Mouse (Mus musculus) hindbrain, embryonic 11.5 days (tissue): Measurements from ENCODE around the gene Slc39a9. TPM values are rescaled to one million over a fixed set of nuclear protein-coding genes. Genes with fewer than 3 reads are reported as not detected.

Experiments
- ATAC-seq: fragments of 200-750 bp; cut with Nextera tagmentation; 2 replicates; pipeline ENCODE4 v1.8.0; 2017; ENCODE audit warnings: mild to moderate bottlenecking, moderate TSS enrichment, moderate library complexity; ENCODE audit not compliant: low FRiP score
- DNase-seq: peaks from one replicate; pipeline ENCODE4 v3.0.0-alpha.2; 2015; ENCODE audit warnings: low spot score
- H3K27ac ChIP-seq: fragments of 300-500 bp; sonication (generic); 2 replicates; pipeline ENCODE4 v1.5.1; 2014; ENCODE audit warnings: mild to moderate bottlenecking, low read depth, low read length
- H3K27me3 ChIP-seq: fragments of 300-500 bp; sonication (generic); 2 replicates; pipeline ENCODE4 v1.6.1; 2014; ENCODE audit warnings: mild to moderate bottlenecking, low read length, moderate library complexity, mixed read lengths; ENCODE audit not compliant: control insufficient read depth, insufficient read depth
- H3K36me3 ChIP-seq: fragments of 300-500 bp; sonication (generic); 2 replicates; pipeline ENCODE4 v1.6.1; 2014; ENCODE audit warnings: mild to moderate bottlenecking, low read length, moderate library complexity, mixed read lengths; ENCODE audit not compliant: control insufficient read depth, insufficient read depth
- H3K4me1 ChIP-seq: fragments of 300-500 bp; sonication (generic); replicated peaks from 2 replicates; pipeline ENCODE4 v1.6.1; 2014; ENCODE audit warnings: low read length, mixed read lengths; ENCODE audit not compliant: control insufficient read depth, insufficient read depth
- H3K4me2 ChIP-seq: fragments of 300-500 bp; sonication (generic); replicated peaks from 2 replicates; pipeline ENCODE4 v1.6.1; 2014; ENCODE audit warnings: mild to moderate bottlenecking, low read depth, low read length
- H3K4me3 ChIP-seq: fragments of 300-500 bp; sonication (generic); 2 replicates; pipeline ENCODE4 v1.5.1; 2014; ENCODE audit warnings: low read depth, low read length
- H3K9ac ChIP-seq: fragments of 300-500 bp; sonication (generic); 2 replicates; pipeline ENCODE4 v1.6.1; 2014; ENCODE audit warnings: low read depth, low read length
- H3K9me3 ChIP-seq: fragments of 300-500 bp; sonication (generic); 2 replicates; pipeline ENCODE4 v1.6.1; 2016; ENCODE audit warnings: low read length; ENCODE audit not compliant: control insufficient read depth
- WGBS: fragments of 180-500 bp; shearing (Covaris S2); extraction: QIAGEN DNeasy Blood & Tissue Kit; methylation state at CpG from one replicate; pipeline ENCODE4 v1.1.7; 2014; 5-methylcytosine and 5-hydroxymethylcytosine counted together
- polyA plus RNA-seq: library from polyadenylated mRNA; unstranded; fragments of >200 nt; fragmentation: Nextera tagmentation; extraction: Ambion mirVana; gene quantifications from 2 replicates; pipeline ENCODE4 v1.2.1, GENCODE M21; 2014

Gene Slc39a9
- polyA plus RNA-seq, 1 experiment from 2014 or later, result 24.9 TPM

GRCm38 (mm10) chr12:80642725-80643692 lies 674 bp upstream of the Slc39a9 start:
- peaks cover 11% of the 10 kb centered on the region for H3K36me3 ChIP-seq
- peak overlapping the region; percentile 62 for H3K4me3 ChIP-seq
- DNase-seq, result peak; percentile 81
- H3K4me1 ChIP-seq, result 0 out of 2 replicates have a peak, but pooled peaks cover 3% of the 10 kb centered on the region
- H3K4me2 ChIP-seq, result peak overlapping the region; percentile 58
- H3K27ac ChIP-seq, result peak overlapping the region; percentile 72
- WGBS, result 2% methylated on average over 45 of the region's 48 CpGs
- ATAC-seq, result no peak; the same call in 1 of the 2 replicates
- H3K27me3 ChIP-seq, result no peaks in the 10 kb centered on the region
- peak overlapping the region; percentile 80 for H3K9ac ChIP-seq
- H3K9me3 ChIP-seq, result no peaks in the 10 kb centered on the region

GRCm38 (mm10) chr12:80644506-80644868 lies 804 bp downstream of the Slc39a9 start:
- DNase-seq (no peak), ATAC-seq (no peak)
- Histone ChIP-seq H3K4me1 (0 out of 2 replicates have a peak, but pooled peaks cover 3% of the 10 kb centered on the region), H3K27ac (no peak overlapping the region), H3K9me3 (no peaks in the 10 kb centered on the region), H3K4me3 (peak overlapping the region; percentile 62), H3K27me3 (no peaks in the 10 kb centered on the region), H3K36me3 (peaks cover 5% of the 10 kb centered on the region), H3K9ac (peak overlapping the region; percentile 80), H3K4me2 (peak overlapping the region; percentile 72)
- whole genome bisulfite sequencing, result 12% methylated on average over 18 of the region's 18 CpGs

- Histone ChIP-seq H3K4me3 (no peak overlapping the region), H3K27ac (no peak overlapping the region), H3K9ac (no peak overlapping the region), H3K36me3 (no peaks in the 10 kb centered on the region), H3K4me1 (0 out of 2 replicates have a peak, but pooled peaks cover 3% of the 10 kb centered on the region), H3K9me3 (no peaks in the 10 kb centered on the region), H3K27me3 (no peaks in the 10 kb centered on the region), H3K4me2 (no peak overlapping the region)
- DNase-seq, result no peak
- no peak for ATAC-seq
- WGBS, result 94% methylated on average over 3 of the region's 3 CpGs
Measured at GRCm38 (mm10) chr12:80646377-80646776, 2.7 kb downstream of the Slc39a9 start.

GRCm38 (mm10) chr12:80653951-80654658 lies 10.4 kb downstream of the Slc39a9 start:
- Histone ChIP-seq H3K36me3 (no peaks in the 10 kb centered on the region), H3K9me3 (no peaks in the 10 kb centered on the region), H3K27me3 (no peaks in the 10 kb centered on the region), H3K4me3 (no peak overlapping the region), H3K4me1 (no peaks in the 10 kb centered on the region), H3K27ac (no peak overlapping the region), H3K4me2 (no peak overlapping the region), H3K9ac (no peak overlapping the region)
- DNase-seq (no peak), ATAC-seq (no peak)
- 97% methylated on average over 7 of the region's 7 CpGs for WGBS

GRCm38 (mm10) chr12:80654659-80655025 lies 11.0 kb downstream of the Slc39a9 start:
- Histone ChIP-seq H3K27me3 (no peaks in the 10 kb centered on the region), H3K27ac (no peak overlapping the region), H3K9ac (no peak overlapping the region), H3K36me3 (no peaks in the 10 kb centered on the region), H3K4me3 (no peak overlapping the region), H3K9me3 (no peaks in the 10 kb centered on the region), H3K4me1 (no peaks in the 10 kb centered on the region), H3K4me2 (no peak overlapping the region)
- ATAC-seq (no peak), DNase-seq (no peak)
- WGBS, result 93% methylated on average over 3 of the region's 3 CpGs

GRCm38 (mm10) chr12:80658661-80659060 lies 15.0 kb downstream of the Slc39a9 start:
- Histone ChIP-seq H3K4me1 (no peaks in the 10 kb centered on the region), H3K9me3 (no peaks in the 10 kb centered on the region), H3K27ac (no peak overlapping the region), H3K4me2 (no peak overlapping the region), H3K27me3 (no peaks in the 10 kb centered on the region), H3K36me3 (no peaks in the 10 kb centered on the region), H3K4me3 (no peak overlapping the region), H3K9ac (no peak overlapping the region)
- ATAC-seq, result no peak
- DNase-seq, result no peak
- WGBS, result 93% methylated on average over 6 of the region's 6 CpGs

GRCm38 (mm10) chr12:80662322-80662721 lies 18.6 kb downstream of the Slc39a9 start:
- Histone ChIP-seq H3K27ac (no peak overlapping the region), H3K9ac (no peak overlapping the region), H3K9me3 (no peaks in the 10 kb centered on the region), H3K4me2 (no peak overlapping the region), H3K4me3 (no peak overlapping the region), H3K36me3 (0 out of 2 replicates have a peak, but pooled peaks cover 3% of the 10 kb centered on the region), H3K27me3 (no peaks in the 10 kb centered on the region), H3K4me1 (no peaks in the 10 kb centered on the region)
- ATAC-seq, result no peak
- no peak for DNase-seq
- WGBS, result 94% methylated on average over 10 of the region's 10 CpGs

GRCm38 (mm10) chr12:80663935-80664334 lies 20.3 kb downstream of the Slc39a9 start:
- Histone ChIP-seq H3K4me2 (no peak overlapping the region), H3K9ac (no peak overlapping the region), H3K9me3 (no peaks in the 10 kb centered on the region), H3K4me1 (no peaks in the 10 kb centered on the region), H3K36me3 (0 out of 2 replicates have a peak, but pooled peaks cover 3% of the 10 kb centered on the region), H3K27me3 (no peaks in the 10 kb centered on the region), H3K27ac (no peak overlapping the region), H3K4me3 (no peak overlapping the region)
- WGBS, result 80% methylated on average over 2 of the region's 2 CpGs
- DNase-seq, result no peak
- no peak for ATAC-seq
